Mouse (Mus musculus): Measurements from ENCODE around the gene Etfdh. TPM values are rescaled to one million over a fixed set of nuclear protein-coding genes. Genes with fewer than 3 reads are reported as not detected.

The Etfdh gene
- polyA plus RNA-seq, 1 experiment from 2014 or later, result 40.8 TPM

- Histone ChIP-seq H3K9me3 (replicated peaks) (no peaks in the 10 kb centered on the region), H3K27ac (no peak overlapping the region), H3K4me3 (no peak overlapping the region), H3K4me1 (no peaks in the 10 kb centered on the region), H3K36me3 (0 out of 2 replicates have a peak, but pooled peaks cover 2% of the 10 kb centered on the region), H3K27me3 (ENCODE audit: low read depth, poor library complexity, severe bottlenecking) (no peaks in the 10 kb centered on the region)
- DNase-seq (ENCODE audit: low spot score), result no peak
- WGBS, result 91% methylated on average over 9 of the region's 9 CpGs
Observed at GRCm38 (mm10) chr3:79559021-79559772, 70.1 kb downstream of the Etfdh start.

- no peak overlapping the region for H3K4me3 ChIP-seq
- WGBS, result 93% methylated on average over 6 of the region's 6 CpGs
- no peak for DNase-seq (ENCODE audit: low spot score)
- no peaks in the 10 kb centered on the region for H3K9me3 ChIP-seq (replicated peaks)
- H3K36me3 ChIP-seq, result 0 out of 2 replicates have a peak, but pooled peaks cover 2% of the 10 kb centered on the region
- no peaks in the 10 kb centered on the region for H3K4me1 ChIP-seq
- no peaks in the 10 kb centered on the region for H3K27me3 ChIP-seq (ENCODE audit: low read depth, poor library complexity, severe bottlenecking)
- no peak overlapping the region for H3K27ac ChIP-seq
Observed at GRCm38 (mm10) chr3:79555061-79555460, 74.2 kb downstream of the Etfdh start.

Other genes starting within 250 kb of the Etfdh start
- gene Fnip2, start 61.7 kb downstream of the Etfdh start, polyA plus RNA-seq (2016; fragmentation: Nextera tagmentation; extraction: Ambion mirVana), result 5.2 and 5.7 TPM in 2 replicates
- gene Ppid, start 38.2 kb downstream of the Etfdh start, polyA plus RNA-seq (2016; fragmentation: Nextera tagmentation; extraction: Ambion mirVana), result 245 and 281 TPM in 2 replicates
- 30.8 and 33.4 TPM in 2 replicates for gene 4930579G24Rik, start 421 bp downstream of the Etfdh start, polyA plus RNA-seq (2016; fragmentation: Nextera tagmentation; extraction: Ambion mirVana)
- gene Rxfp1, start 108.4 kb upstream of the Etfdh start, polyA plus RNA-seq (2016; fragmentation: Nextera tagmentation; extraction: Ambion mirVana), result 0.06 and 0.31 TPM in 2 replicates
- 3.4 and 3.8 TPM in 2 replicates for gene Tmem144, start 223.3 kb upstream of the Etfdh start, polyA plus RNA-seq (2016; fragmentation: Nextera tagmentation; extraction: Ambion mirVana)